Mouse (Mus musculus): Measurements from ENCODE around the gene Myzap. TPM values are rescaled to one million over a fixed set of nuclear protein-coding genes. Genes with fewer than 3 reads are reported as not detected.

Myzap gene
- polyA plus RNA-seq, 1 experiment from 2014 or later: 2.2 TPM

DNA sequence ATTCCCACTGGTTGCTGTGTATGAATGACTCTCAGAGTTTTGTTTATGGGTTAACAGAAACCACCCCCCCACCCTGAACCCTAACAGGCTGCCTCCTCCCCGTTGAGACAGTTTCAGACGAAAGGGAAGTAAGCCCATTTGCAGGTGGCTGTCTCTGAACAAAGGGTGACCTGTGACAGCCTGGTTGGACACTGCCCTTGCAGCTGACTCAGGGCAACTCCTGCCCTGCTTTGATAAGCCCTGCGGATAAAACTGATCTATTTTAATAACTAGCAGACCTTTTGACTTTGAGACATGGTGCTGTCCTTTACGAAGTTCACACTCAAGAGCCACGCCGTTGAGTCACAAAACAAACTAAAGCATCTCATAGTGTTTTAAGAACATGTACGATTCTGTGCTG, 2.4 kb downstream of the Myzap start:
- H3K27ac ChIP-seq (replicated peaks; ENCODE audit: low read depth, low read length): no peak overlapping the region
- WGBS: 74% methylated on average over 7 of the region's 7 CpGs

DNA sequence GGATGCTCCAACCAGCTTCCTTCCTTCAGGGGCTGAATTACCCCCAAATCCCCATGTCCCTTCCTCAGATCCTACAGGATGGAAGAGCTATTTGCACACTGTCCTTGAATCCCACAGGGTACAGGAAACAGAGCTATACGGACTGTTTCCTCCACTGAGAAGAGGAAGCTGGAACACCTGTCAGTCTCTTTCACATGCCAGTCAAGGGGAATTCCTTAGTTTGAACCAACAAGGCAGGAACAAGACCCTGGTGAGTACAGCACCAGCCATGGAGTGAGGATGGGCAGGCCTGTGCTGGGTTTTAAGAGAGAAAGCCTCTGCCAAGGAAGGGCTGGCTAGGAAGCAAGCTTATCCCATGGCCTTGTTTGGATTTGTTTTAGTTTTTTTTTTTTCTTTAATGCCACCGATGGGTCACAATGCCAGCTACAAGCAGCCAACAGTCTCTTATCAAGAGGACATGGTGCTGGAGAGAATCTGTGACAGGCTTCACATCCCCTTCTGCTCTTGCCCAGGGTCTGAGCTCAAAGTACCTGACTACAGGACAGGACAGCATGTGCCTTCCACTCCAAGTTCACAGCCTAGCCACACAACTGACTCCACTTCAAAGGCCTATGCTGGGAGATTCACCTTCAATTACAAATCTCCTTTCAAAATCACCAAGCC, 3.1 kb downstream of the Myzap start:
- H3K27ac ChIP-seq (replicated peaks; ENCODE audit: low read depth, low read length): no peak overlapping the region
- ATAC-seq (ENCODE audit: low FRiP score, low TSS enrichment) (no peak), DNase-seq (no peak)
- no peaks in the 10 kb centered on the region for H3K9me3 ChIP-seq (ENCODE audit: control insufficient read depth, low read length)
- peaks cover 4% of the 10 kb centered on the region; the same call in 1 of the 2 replicates for H3K27me3 ChIP-seq (ENCODE audit: control insufficient read depth, insufficient read depth, low read length)
- H3K36me3 ChIP-seq (ENCODE audit: control insufficient read depth, insufficient read depth, low read length): no peaks in the 10 kb centered on the region
- no peak overlapping the region for H3K9ac ChIP-seq (replicated peaks; ENCODE audit: low read length)
- H3K4me2 ChIP-seq (ENCODE audit: low read length): no peak overlapping the region
- 78% methylated on average over 2 of the region's 2 CpGs for WGBS
- H3K4me3 ChIP-seq (replicated peaks; ENCODE audit: low read depth, low read length): no peak overlapping the region
- peaks cover 7% of the 10 kb centered on the region for H3K4me1 ChIP-seq (ENCODE audit: control insufficient read depth, insufficient read depth, low read length)

More for the DNA sequence above, 2.4 kb downstream of the Myzap start:
- Histone ChIP-seq H3K27me3 (ENCODE audit: control insufficient read depth, insufficient read depth, low read length) (peaks cover 4% of the 10 kb centered on the region; the same call in 1 of the 2 replicates), H3K4me3 (replicated peaks; ENCODE audit: low read depth, low read length) (no peak overlapping the region), H3K9ac (replicated peaks; ENCODE audit: low read length) (no peak overlapping the region), H3K9me3 (ENCODE audit: control insufficient read depth, low read length) (no peaks in the 10 kb centered on the region), H3K36me3 (ENCODE audit: control insufficient read depth, insufficient read depth, low read length) (no peaks in the 10 kb centered on the region), H3K4me1 (ENCODE audit: control insufficient read depth, insufficient read depth, low read length) (peaks cover 7% of the 10 kb centered on the region), H3K4me2 (ENCODE audit: low read length) (no peak overlapping the region)
- ATAC-seq (ENCODE audit: low FRiP score, low TSS enrichment): no peak
- no peak for DNase-seq

- DNase-seq (no peak), ATAC-seq (ENCODE audit: low FRiP score, low TSS enrichment) (no peak)
- WGBS: 64% methylated on average over 3 of the region's 3 CpGs
- H3K36me3 ChIP-seq (ENCODE audit: control insufficient read depth, insufficient read depth, low read length): no peaks in the 10 kb centered on the region
- H3K9ac ChIP-seq (replicated peaks; ENCODE audit: low read length): no peak overlapping the region
- no peaks in the 10 kb centered on the region for H3K9me3 ChIP-seq (ENCODE audit: control insufficient read depth, low read length)
- no peak overlapping the region for H3K4me2 ChIP-seq (ENCODE audit: low read length)
- no peaks in the 10 kb centered on the region for H3K4me1 ChIP-seq (ENCODE audit: control insufficient read depth, insufficient read depth, low read length)
- no peak overlapping the region for H3K4me3 ChIP-seq (replicated peaks; ENCODE audit: low read depth, low read length)
- H3K27ac ChIP-seq (replicated peaks; ENCODE audit: low read depth, low read length): no peak overlapping the region
- H3K27me3 ChIP-seq (ENCODE audit: control insufficient read depth, insufficient read depth, low read length): no peaks in the 10 kb centered on the region
Observed at GRCm38 (mm10) chr9:71586408-71586807, 5.8 kb downstream of the Myzap start.

DNA sequence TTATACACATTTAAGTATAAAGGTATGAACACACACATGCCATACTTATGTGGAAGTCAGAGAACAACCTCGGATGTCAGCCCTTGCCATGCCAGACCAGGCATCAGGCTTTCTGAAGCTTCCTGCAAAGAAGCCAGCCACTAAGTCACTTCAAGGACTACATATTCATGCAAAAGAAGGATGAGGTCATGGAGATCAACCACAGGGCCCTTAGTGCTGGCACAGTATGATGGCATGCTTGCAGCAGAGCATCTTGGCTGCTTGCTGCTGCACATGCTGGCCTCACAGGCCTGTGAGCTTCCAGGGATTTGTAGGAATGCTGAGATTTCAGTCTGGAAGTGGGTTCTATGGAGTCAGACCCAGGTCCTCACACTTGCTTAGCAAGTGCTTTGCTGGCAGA, 9.4 kb downstream of the Myzap start:
- Histone ChIP-seq H3K4me3 (replicated peaks; ENCODE audit: low read depth, low read length) (no peak overlapping the region), H3K27ac (replicated peaks; ENCODE audit: low read depth, low read length) (no peak overlapping the region), H3K9me3 (ENCODE audit: control insufficient read depth, low read length) (no peaks in the 10 kb centered on the region), H3K9ac (replicated peaks; ENCODE audit: low read length) (no peak overlapping the region), H3K36me3 (ENCODE audit: control insufficient read depth, insufficient read depth, low read length) (no peaks in the 10 kb centered on the region), H3K4me1 (ENCODE audit: control insufficient read depth, insufficient read depth, low read length) (no peaks in the 10 kb centered on the region), H3K4me2 (ENCODE audit: low read length) (no peak overlapping the region), H3K27me3 (ENCODE audit: control insufficient read depth, insufficient read depth, low read length) (no peaks in the 10 kb centered on the region)
- 78% methylated on average over 1 of the region's 1 CpGs for WGBS
- DNase-seq (no peak), ATAC-seq (ENCODE audit: low FRiP score, low TSS enrichment) (no peak)

- Histone ChIP-seq H3K9me3 (ENCODE audit: control insufficient read depth, low read length) (no peaks in the 10 kb centered on the region), H3K27ac (replicated peaks; ENCODE audit: low read depth, low read length) (no peak overlapping the region), H3K36me3 (ENCODE audit: control insufficient read depth, insufficient read depth, low read length) (no peaks in the 10 kb centered on the region), H3K4me3 (replicated peaks; ENCODE audit: low read depth, low read length) (no peak overlapping the region), H3K9ac (replicated peaks; ENCODE audit: low read length) (no peak overlapping the region), H3K4me2 (ENCODE audit: low read length) (no peak overlapping the region), H3K27me3 (ENCODE audit: control insufficient read depth, insufficient read depth, low read length) (no peaks in the 10 kb centered on the region), H3K4me1 (ENCODE audit: control insufficient read depth, insufficient read depth, low read length) (no peaks in the 10 kb centered on the region)
- no peak for DNase-seq
- ATAC-seq (ENCODE audit: low FRiP score, low TSS enrichment): no peak
- 66% methylated on average over 7 of the region's 7 CpGs for WGBS
Observed at GRCm38 (mm10) chr9:71578896-71579564, 13.1 kb downstream of the Myzap start.

DNA sequence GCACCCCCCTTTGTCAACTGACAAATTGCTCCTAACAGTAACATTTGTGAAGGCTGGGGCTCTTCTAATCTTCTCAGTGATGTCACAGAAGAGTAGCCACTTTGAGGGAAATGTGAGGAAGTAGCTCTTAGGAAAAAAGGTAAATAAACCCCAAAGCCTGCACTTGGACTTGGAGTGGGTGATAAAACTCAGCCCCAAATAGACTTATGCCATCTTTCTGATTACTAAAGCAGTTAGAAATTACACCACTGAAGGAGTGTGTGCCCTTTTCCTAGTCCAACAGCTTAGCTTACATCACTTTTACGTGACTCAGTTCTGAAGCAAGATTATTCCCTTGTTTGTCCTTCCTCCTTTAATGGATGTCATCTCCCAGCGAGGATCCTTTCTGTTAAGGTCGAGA, 17.7 kb downstream of the Myzap start:
- H3K4me1 ChIP-seq (ENCODE audit: control insufficient read depth, insufficient read depth, low read length): no peaks in the 10 kb centered on the region

GRCm38 (mm10) chr9:71573771-71574340, 18.3 kb downstream of the Myzap start:
- H3K36me3 ChIP-seq (ENCODE audit: control insufficient read depth, insufficient read depth, low read length): no peaks in the 10 kb centered on the region

More for the DNA sequence above, 17.7 kb downstream of the Myzap start:
- no peaks in the 10 kb centered on the region for H3K27me3 ChIP-seq (ENCODE audit: control insufficient read depth, insufficient read depth, low read length)
- H3K4me3 ChIP-seq (replicated peaks; ENCODE audit: low read depth, low read length): no peak overlapping the region
- DNase-seq (no peak), ATAC-seq (ENCODE audit: low FRiP score, low TSS enrichment) (no peak)
- H3K27ac ChIP-seq (replicated peaks; ENCODE audit: low read depth, low read length): no peak overlapping the region
- WGBS: 84% methylated on average over 3 of the region's 3 CpGs
- H3K9me3 ChIP-seq (ENCODE audit: control insufficient read depth, low read length): no peaks in the 10 kb centered on the region
- no peak overlapping the region for H3K9ac ChIP-seq (replicated peaks; ENCODE audit: low read length)
- no peak overlapping the region for H3K4me2 ChIP-seq (ENCODE audit: low read length)
- H3K36me3 ChIP-seq (ENCODE audit: control insufficient read depth, insufficient read depth, low read length): no peaks in the 10 kb centered on the region

GRCm38 (mm10) chr9:71571150-71571633, 21.0 kb downstream of the Myzap start:
- H3K4me1 ChIP-seq (ENCODE audit: control insufficient read depth, insufficient read depth, low read length): no peaks in the 10 kb centered on the region
- H3K27me3 ChIP-seq (ENCODE audit: control insufficient read depth, insufficient read depth, low read length): no peaks in the 10 kb centered on the region
- no peak overlapping the region for H3K9ac ChIP-seq (replicated peaks; ENCODE audit: low read length)
- no peak overlapping the region for H3K27ac ChIP-seq (replicated peaks; ENCODE audit: low read depth, low read length)
- no peak for DNase-seq
- WGBS: 86% methylated on average over 7 of the region's 7 CpGs
- no peaks in the 10 kb centered on the region for H3K9me3 ChIP-seq (ENCODE audit: control insufficient read depth, low read length)
- no peak for ATAC-seq (ENCODE audit: low FRiP score, low TSS enrichment)
- no peak overlapping the region for H3K4me3 ChIP-seq (replicated peaks; ENCODE audit: low read depth, low read length)
- H3K36me3 ChIP-seq (ENCODE audit: control insufficient read depth, insufficient read depth, low read length): no peaks in the 10 kb centered on the region
- no peak overlapping the region for H3K4me2 ChIP-seq (ENCODE audit: low read length)

More at GRCm38 (mm10) chr9:71573771-71574340, 18.3 kb downstream of the Myzap start:
- Histone ChIP-seq H3K27me3 (ENCODE audit: control insufficient read depth, insufficient read depth, low read length) (no peaks in the 10 kb centered on the region), H3K4me1 (ENCODE audit: control insufficient read depth, insufficient read depth, low read length) (no peaks in the 10 kb centered on the region), H3K9ac (replicated peaks; ENCODE audit: low read length) (no peak overlapping the region), H3K4me3 (replicated peaks; ENCODE audit: low read depth, low read length) (no peak overlapping the region), H3K4me2 (ENCODE audit: low read length) (no peak overlapping the region), H3K9me3 (ENCODE audit: control insufficient read depth, low read length) (no peaks in the 10 kb centered on the region), H3K27ac (replicated peaks; ENCODE audit: low read depth, low read length) (no peak overlapping the region)
- 89% methylated on average over 6 of the region's 6 CpGs for WGBS
- DNase-seq (no peak), ATAC-seq (ENCODE audit: low FRiP score, low TSS enrichment) (no peak)

Data from midbrain, embryonic 14.5 days (tissue).